ENCODE assay signal across 23 mouse cellular contexts in the genomic region with DNA sequence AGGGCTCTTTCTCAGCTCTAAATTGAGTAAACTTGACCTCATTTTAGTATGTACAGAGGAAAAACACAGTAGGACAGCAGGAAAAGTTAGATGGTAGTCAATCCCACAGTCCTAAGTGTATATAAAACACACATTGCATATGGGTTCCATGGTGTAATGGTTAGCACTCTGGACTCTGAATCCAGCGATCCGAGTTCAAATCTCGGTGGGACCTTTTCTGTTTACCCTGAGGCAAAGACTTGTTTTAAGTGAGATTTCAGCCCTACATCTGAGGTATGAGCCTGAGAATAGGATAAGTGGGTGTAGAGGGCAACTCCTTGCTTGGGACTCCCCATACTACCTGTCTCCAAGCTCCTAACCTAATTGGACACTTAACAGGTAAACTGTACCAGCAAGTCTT. TPM values are rescaled to one million over a fixed set of nuclear protein-coding genes. Genes with fewer than 3 reads are reported as not detected.
DNase-seq lines count a peak whose midpoint lies in the region; ATAC-seq lines count a peak whose summit lies in the region.
"Had no signal": no experiment of that assay in that cellular context is flagged by ENCODE, and none has a peak within 500 bp of the region (broad histone marks: within the 10 kb centered on the region; RNA-seq: fewer than 3 reads in every experiment).

No protein-coding gene starts in this region.

- H3K27me3 ChIP-seq in liver, embryonic 13.5 days = peaks cover 43% of the 10 kb centered on the region
- peaks cover 26% of the 10 kb centered on the region for H3K27me3 ChIP-seq in hindbrain, embryonic 16.5 days (replicated peaks; ENCODE audit: control insufficient read depth, insufficient read depth, low read length)

- H3K9me3 ChIP-seq in liver, embryonic 13.5 days (replicated peaks) = no peaks in the 10 kb centered on the region
- no peaks in the 10 kb centered on the region for H3K9me3 ChIP-seq in hindbrain, embryonic 16.5 days (ENCODE audit: control insufficient read depth, low read length)
- H3K9me3 ChIP-seq: G1E; neural tube, embryonic 15.5 days had no signal

- no peak overlapping the region for H3K4me3 ChIP-seq in liver, embryonic 13.5 days (replicated peaks)
- no peak overlapping the region for H3K4me3 ChIP-seq in hindbrain, embryonic 16.5 days (ENCODE audit: low read length)
- H3K4me3 ChIP-seq: erythroblast, embryonic 14.5 days; heart, adult 2 months; neural tube, embryonic 15.5 days had no signal

- no peak overlapping the region for H3K9ac ChIP-seq in liver, embryonic 13.5 days
- no peak overlapping the region for H3K9ac ChIP-seq in hindbrain, embryonic 16.5 days (ENCODE audit: low read depth, low read length)
- H3K9ac ChIP-seq: neural tube, embryonic 15.5 days had no signal

- no peak overlapping the region for H3K27ac ChIP-seq in liver, embryonic 13.5 days
- no peak overlapping the region for H3K27ac ChIP-seq in hindbrain, embryonic 16.5 days (ENCODE audit: low read depth, low read length)
- H3K27ac ChIP-seq: heart, adult 2 months; neural tube, embryonic 15.5 days had no signal

- no peak overlapping the region for H3K4me2 ChIP-seq in liver, embryonic 13.5 days
- no peak overlapping the region for H3K4me2 ChIP-seq in hindbrain, embryonic 16.5 days (ENCODE audit: low read length)
- H3K4me2 ChIP-seq: neural tube, embryonic 15.5 days had no signal

- DNase-seq in cerebellum, adult 9-10 months = peak; percentile 26
- DNase-seq in cerebellum, adult 11 months = no peak
- peak; percentile 34 for DNase-seq in thymus, postnatal 0 days (ENCODE audit: low spot score)
- DNase-seq in thymus, adult 18-20 months = no peak
- DNase-seq in liver, embryonic 13.5 days = no peak
- DNase-seq in layer of hippocampus, postnatal 10 days (ENCODE audit: low spot score in 2 of 2) = no peak
- no peak for DNase-seq in adrenal gland, postnatal 25 days
- DNase-seq: cerebellum, postnatal 36 days; heart, adult 2 months; heart, postnatal 36 days; kidney, postnatal 14 days; lung, postnatal 36 days; right cerebral cortex, postnatal 14 days; thymus, postnatal 4 days had no signal

- peak; percentile 90 for ATAC-seq in liver, embryonic 13.5 days (ENCODE audit: low read depth)
- no peak for ATAC-seq in hindbrain, embryonic 16.5 days
- ATAC-seq: inflammation-experienced regulatory T-cells, adult 6 months had no signal

- WGBS in liver, embryonic 13.5 days (ENCODE audit: insufficient replicate concordance) = 18% methylated on average over 3 of the region's 3 CpGs
- 22% methylated on average over 3 of the region's 3 CpGs for WGBS in hindbrain, embryonic 16.5 days

- peaks cover 15% of the 10 kb centered on the region for H3K4me1 ChIP-seq in liver, embryonic 13.5 days (replicated peaks)
- H3K4me1 ChIP-seq in hindbrain, embryonic 16.5 days (ENCODE audit: control insufficient read depth, insufficient read depth, low read depth, low read length) = peaks cover 7% of the 10 kb centered on the region

- H3K36me3 ChIP-seq in liver, embryonic 13.5 days = no peaks in the 10 kb centered on the region
- no peaks in the 10 kb centered on the region for H3K36me3 ChIP-seq in hindbrain, embryonic 16.5 days (ENCODE audit: control insufficient read depth, insufficient read depth, low read length)
- H3K36me3 ChIP-seq: G1E; neural tube, embryonic 15.5 days had no signal

RNA-seq across cellular contexts. Expression of gene BC107364, which starts 27.1 kb away (rescaled TPM):
- 0.46 and 0.55 TPM in 2 replicates for polyA plus RNA-seq in thymus, postnatal 0 days (2015; fragmentation: Nextera tagmentation; extraction: Ambion mirVana)
- not detected in 2 replicates for polyA plus RNA-seq in liver, embryonic 13.5 days (2015; fragmentation: Nextera tagmentation; extraction: Ambion mirVana)
- not detected in 2 replicates for polyA plus RNA-seq in hindbrain, embryonic 16.5 days (2015; fragmentation: Nextera tagmentation; extraction: Ambion mirVana)
- total RNA-seq in layer of hippocampus, postnatal 10 days (2021) = not detected
- not detected in 2 replicates for total RNA-seq in adrenal gland, postnatal 25 days (2021)
- total RNA-seq: adrenal gland, adult 18-20 months; heart, adult 2 months; heart, postnatal 36 days; layer of hippocampus, postnatal 14 days; midbrain, postnatal 0 days had no signal
- polyA plus RNA-seq: erythroblast, embryonic 14.5 days; G1E; heart, adult 2 months; inflammation-experienced regulatory T-cells, adult 6 months; limb, embryonic 11.5 days; midbrain, postnatal 0 days; neural tube, embryonic 15.5 days had no signal

RNA-seq across cellular contexts. Expression of gene Hfe2, which starts 45.7 kb away (rescaled TPM):
- 0.13 and 0.18 TPM in 2 replicates for polyA plus RNA-seq in thymus, postnatal 0 days (2015; fragmentation: Nextera tagmentation; extraction: Ambion mirVana)
- 1.3 and 1.7 TPM in 2 replicates for polyA plus RNA-seq in liver, embryonic 13.5 days (2015; fragmentation: Nextera tagmentation; extraction: Ambion mirVana)
- 3.3 and 3.5 TPM in 2 replicates for polyA plus RNA-seq in hindbrain, embryonic 16.5 days (2015; fragmentation: Nextera tagmentation; extraction: Ambion mirVana)
- under 1 TPM; 0.41 to 0.49 TPM for total RNA-seq in layer of hippocampus, postnatal 10 days (2021)
- total RNA-seq in adrenal gland, postnatal 25 days (2021) = not detected in 2 replicates
- total RNA-seq: G1E had no signal
- polyA plus RNA-seq: erythroblast, embryonic 14.5 days; G1E; inflammation-experienced regulatory T-cells, adult 6 months had no signal

Comparison
In these comparisons a context has a peak if more than half of its experiments do, and no peak if none do; other contexts are left out.
1. DNase-seq: peak in cerebellum, adult 9-10 months (single experiment) and thymus, postnatal 0 days (single experiment); none in cerebellum, adult 11 months (single experiment), thymus, adult 18-20 months (0 of 2), liver, embryonic 13.5 days (single experiment), layer of hippocampus, postnatal 10 days (0 of 2) and adrenal gland, postnatal 25 days (single experiment).